ENCODE assay signal across 10 mouse cellular contexts in genomic region chr16:93292181-93292834, GRCm38 (mm10).
DNase-seq lines count a peak whose midpoint lies in the region; ATAC-seq and TF ChIP-seq lines count a peak whose summit lies in the region.
"Had no signal": no experiment of that assay in that cellular context is flagged by ENCODE, and none has a peak within 500 bp of the region (broad histone marks: within the 10 kb centered on the region; RNA-seq: fewer than 3 reads in every experiment).

No protein-coding gene starts in this region.

- ATAC-seq in midbrain, embryonic 14.5 days (ENCODE audit: low FRiP score, low TSS enrichment): no peak
- no peak for ATAC-seq in hindbrain, embryonic 15.5 days (ENCODE audit: low FRiP score, low read depth)
- ATAC-seq in lung, postnatal 0 days: peak; percentile 70

- H3K4me3 ChIP-seq in midbrain, embryonic 10.5 days: no peak overlapping the region
- no peak overlapping the region for H3K4me3 ChIP-seq in midbrain, embryonic 14.5 days (replicated peaks; ENCODE audit: low read depth, low read length)
- no peak overlapping the region for H3K4me3 ChIP-seq in hindbrain, embryonic 15.5 days
- peak overlapping the region; percentile 20; the same call in 1 of the 2 replicates for H3K4me3 ChIP-seq in lung, postnatal 0 days (ENCODE audit: low read depth, low read length)
- H3K4me3 ChIP-seq: liver, embryonic 15.5 days had no signal

- no peak for TF ChIP-seq CTCF in lung, postnatal 0 days (IDR thresholded peaks at IDR 0.05)

- 61% methylated on average over 14 of the region's 14 CpGs for WGBS in midbrain, embryonic 10.5 days
- WGBS in midbrain, embryonic 14.5 days: 28% methylated on average over 14 of the region's 14 CpGs
- 25% methylated on average over 14 of the region's 14 CpGs for WGBS in hindbrain, embryonic 15.5 days
- 42% methylated on average over 14 of the region's 14 CpGs for WGBS in lung, postnatal 0 days

- H3K9ac ChIP-seq in midbrain, embryonic 14.5 days (replicated peaks; ENCODE audit: low read length): no peak overlapping the region
- H3K9ac ChIP-seq in hindbrain, embryonic 15.5 days: no peak overlapping the region
- no peak overlapping the region for H3K9ac ChIP-seq in lung, postnatal 0 days (replicated peaks; ENCODE audit: low read depth)
- H3K9ac ChIP-seq: liver, embryonic 15.5 days had no signal

- no peaks in the 10 kb centered on the region for H3K36me3 ChIP-seq in midbrain, embryonic 10.5 days
- no peaks in the 10 kb centered on the region for H3K36me3 ChIP-seq in midbrain, embryonic 14.5 days (ENCODE audit: control insufficient read depth, insufficient read depth, low read length)
- H3K36me3 ChIP-seq in hindbrain, embryonic 15.5 days: no peaks in the 10 kb centered on the region
- no peaks in the 10 kb centered on the region for H3K36me3 ChIP-seq in lung, postnatal 0 days (ENCODE audit: insufficient read depth, low read length)
- H3K36me3 ChIP-seq: liver, embryonic 15.5 days had no signal

- DNase-seq in midbrain, embryonic 10.5 days (ENCODE audit: low spot score): no peak
- DNase-seq in midbrain, embryonic 14.5 days: no peak
- DNase-seq in lung, postnatal 0 days (ENCODE audit: low spot score): peak; percentile 67
- DNase-seq in thymus, postnatal 25 days: peak; percentile 48
- no peak for DNase-seq in frontal cortex, postnatal 10 days (ENCODE audit: low spot score in 2 of 2)
- DNase-seq in c-Kit-positive CD71-positive TER-119-positive erythroid progenitor cells, embryonic 14.5 days (ENCODE audit: low spot score): no peak
- DNase-seq in ovary, postnatal 14 days (ENCODE audit: low spot score): no peak

- peaks cover 8% of the 10 kb centered on the region for H3K27me3 ChIP-seq in midbrain, embryonic 10.5 days (ENCODE audit: low read depth, poor library complexity, severe bottlenecking)
- H3K27me3 ChIP-seq in midbrain, embryonic 14.5 days (ENCODE audit: control insufficient read depth, insufficient read depth, low read length): no peaks in the 10 kb centered on the region
- H3K27me3 ChIP-seq in hindbrain, embryonic 15.5 days: peaks cover 26% of the 10 kb centered on the region
- no peaks in the 10 kb centered on the region for H3K27me3 ChIP-seq in lung, postnatal 0 days (replicated peaks; ENCODE audit: insufficient read depth, low read length)
- H3K27me3 ChIP-seq: Patski had no signal

- no peak overlapping the region for H3K4me2 ChIP-seq in midbrain, embryonic 14.5 days (ENCODE audit: low read length)
- peak overlapping the region; percentile 13 for H3K4me2 ChIP-seq in hindbrain, embryonic 15.5 days
- peak overlapping the region; percentile 45 for H3K4me2 ChIP-seq in lung, postnatal 0 days (replicated peaks; ENCODE audit: low read depth, low read length)
- H3K4me2 ChIP-seq: liver, embryonic 15.5 days had no signal

- H3K9me3 ChIP-seq in midbrain, embryonic 10.5 days (replicated peaks): no peaks in the 10 kb centered on the region
- no peaks in the 10 kb centered on the region for H3K9me3 ChIP-seq in midbrain, embryonic 14.5 days (ENCODE audit: control insufficient read depth, low read length)
- no peaks in the 10 kb centered on the region for H3K9me3 ChIP-seq in hindbrain, embryonic 15.5 days
- no peaks in the 10 kb centered on the region for H3K9me3 ChIP-seq in lung, postnatal 0 days (ENCODE audit: low read length)
- H3K9me3 ChIP-seq: liver, embryonic 15.5 days had no signal

- peak overlapping the region; percentile 33; the same call in 1 of the 2 replicates for H3K27ac ChIP-seq in midbrain, embryonic 10.5 days (replicated peaks)
- H3K27ac ChIP-seq in midbrain, embryonic 14.5 days (replicated peaks; ENCODE audit: low read depth, low read length): no peak overlapping the region
- no peak overlapping the region for H3K27ac ChIP-seq in hindbrain, embryonic 15.5 days (replicated peaks)
- peak overlapping the region; percentile 44 for H3K27ac ChIP-seq in lung, postnatal 0 days (ENCODE audit: low read length)
- H3K27ac ChIP-seq: liver, embryonic 15.5 days had no signal

- TF ChIP-seq EP300 in lung, postnatal 0 days (IDR thresholded peaks at IDR 0.05): no peak

- peaks cover 14% of the 10 kb centered on the region for H3K4me1 ChIP-seq in midbrain, embryonic 10.5 days
- H3K4me1 ChIP-seq in midbrain, embryonic 14.5 days (ENCODE audit: control insufficient read depth, insufficient read depth, low read length): no peaks in the 10 kb centered on the region
- peaks cover 9% of the 10 kb centered on the region for H3K4me1 ChIP-seq in hindbrain, embryonic 15.5 days (replicated peaks)
- H3K4me1 ChIP-seq in lung, postnatal 0 days (ENCODE audit: insufficient read depth, low read depth, low read length): peaks cover 5% of the 10 kb centered on the region; the same call in 1 of the 2 replicates
- H3K4me1 ChIP-seq: liver, embryonic 15.5 days had no signal

Comparison
In these comparisons a context has a peak if more than half of its experiments do, and no peak if none do; other contexts are left out.
1. H3K27ac ChIP-seq: peak in midbrain, embryonic 10.5 days (single experiment) and lung, postnatal 0 days (single experiment); none in midbrain, embryonic 14.5 days (single experiment) and hindbrain, embryonic 15.5 days (single experiment).
2. DNase-seq: peak in lung, postnatal 0 days (single experiment) and thymus, postnatal 25 days (single experiment); none in midbrain, embryonic 10.5 days (single experiment), midbrain, embryonic 14.5 days (single experiment), frontal cortex, postnatal 10 days (0 of 2), c-Kit-positive CD71-positive TER-119-positive erythroid progenitor cells, embryonic 14.5 days (single experiment) and ovary, postnatal 14 days (single experiment).